Mouse (Mus musculus) heart, embryonic 12.5 days (tissue): Measurements from ENCODE around the gene S100a2. TPM values are rescaled to one million over a fixed set of nuclear protein-coding genes. Genes with fewer than 3 reads are reported as not detected.

Experiments
- ATAC-seq: fragments of 200-750 bp; cut with Nextera tagmentation; 2 replicates; pipeline ENCODE4 v1.8.0; 2017; ENCODE audit warnings: moderate TSS enrichment, moderate library complexity; ENCODE audit not compliant: insufficient number of reproducible peaks, low FRiP score
- H3K27ac ChIP-seq: fragments of 300-500 bp; sonication (generic); 2 replicates; pipeline ENCODE4 v1.5.1; 2016; ENCODE audit warnings: mild to moderate bottlenecking, moderate library complexity; ENCODE audit not compliant: poor library complexity, severe bottlenecking
- H3K27me3 ChIP-seq: fragments of 300-500 bp; sonication (generic); replicated peaks from 2 replicates; pipeline ENCODE4 v1.6.1; 2016; ENCODE audit warnings: mild to moderate bottlenecking, moderate library complexity
- H3K36me3 ChIP-seq: fragments of 300-500 bp; sonication (generic); 2 replicates; pipeline ENCODE4 v1.6.1; 2016; ENCODE audit warnings: mild to moderate bottlenecking, moderate library complexity
- H3K4me1 ChIP-seq: fragments of 300-500 bp; sonication (generic); replicated peaks from 2 replicates; pipeline ENCODE4 v1.6.1; 2016; ENCODE audit warnings: mild to moderate bottlenecking
- H3K4me2 ChIP-seq: fragments of 300-500 bp; sonication (generic); 2 replicates; pipeline ENCODE4 v1.6.1; 2016; ENCODE audit warnings: mild to moderate bottlenecking, moderate library complexity
- H3K4me3 ChIP-seq: fragments of 300-500 bp; sonication (generic); 2 replicates; pipeline ENCODE4 v1.5.1; 2016; ENCODE audit warnings: mild to moderate bottlenecking
- H3K9ac ChIP-seq: fragments of 300-500 bp; sonication (generic); 2 replicates; pipeline ENCODE4 v1.6.1; 2016; ENCODE audit warnings: mild to moderate bottlenecking, moderate library complexity
- H3K9me3 ChIP-seq: fragments of 300-500 bp; sonication (generic); replicated peaks from 2 replicates; pipeline ENCODE4 v1.6.1; 2016; ENCODE audit warnings: mild to moderate bottlenecking, moderate library complexity
- WGBS: fragments of 180-500 bp; shearing (Covaris S2); methylation state at CpG from one replicate; pipeline ENCODE4 v1.1.7; 2016; 5-methylcytosine and 5-hydroxymethylcytosine counted together
- polyA plus RNA-seq: library from polyadenylated mRNA; unstranded; fragments of >200 nt; fragmentation: Nextera tagmentation; extraction: Ambion mirVana; gene quantifications from 2 replicates; pipeline ENCODE4 v1.2.1, GENCODE M21; 2016

S100a2 gene
- not detected in 2 replicates for polyA plus RNA-seq

DNA sequence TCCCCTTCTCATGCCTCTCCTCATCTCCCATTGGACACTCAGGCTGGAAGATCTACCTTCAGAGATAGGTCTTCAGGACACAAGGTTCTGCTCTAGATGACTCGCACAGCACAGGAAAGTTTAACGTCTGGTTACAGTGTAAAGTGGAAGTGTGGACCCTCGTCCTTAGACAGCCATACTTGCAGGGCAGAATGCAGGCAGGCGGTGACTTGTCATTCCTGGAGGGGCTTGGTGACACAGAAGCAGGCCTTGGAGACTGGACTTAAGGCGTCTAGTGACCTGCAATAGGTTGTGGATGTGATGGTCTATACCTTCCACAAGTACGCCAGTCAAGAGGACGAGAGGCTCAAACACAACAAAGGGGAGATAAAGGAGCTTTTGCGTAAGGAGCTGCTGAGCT, at the start of gene S100a2:
Gene S100a2 (plus strand): TSS at position 301 of the 400 bp plus-strand sequence.
- Histone ChIP-seq H3K9ac (no peak within 1 kb of the TSS), H3K36me3 (no peaks in the 10 kb centered on the region)
- WGBS, result 76% methylated on average over 8 of the region's 8 CpGs

DNA sequence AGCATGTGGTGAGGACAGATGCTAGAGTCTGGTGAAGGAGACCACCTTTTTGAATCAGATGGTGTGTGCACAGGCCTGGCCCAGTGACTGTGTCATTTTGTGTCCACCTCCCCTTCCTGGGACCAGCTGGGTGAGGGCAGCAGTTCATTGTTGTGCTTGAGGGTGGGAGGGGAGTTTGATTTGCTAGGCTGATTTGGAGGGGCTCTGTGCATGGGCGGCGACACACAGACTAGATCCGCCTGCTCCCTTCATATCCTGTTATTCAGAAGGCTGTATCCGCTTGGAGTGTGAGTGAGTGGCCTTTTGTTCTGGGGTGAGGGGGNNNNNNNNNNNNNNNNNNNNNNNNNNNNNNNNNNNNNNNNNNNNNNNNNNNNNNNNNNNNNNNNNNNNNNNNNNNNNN, 49.1 kb upstream of the S100a2 start:
- H3K4me3 ChIP-seq, result peak overlapping the region; percentile 10; the same call in 1 of the 2 replicates
- H3K36me3 ChIP-seq, result no peaks in the 10 kb centered on the region
- H3K9ac ChIP-seq, result no peak overlapping the region
- no peaks in the 10 kb centered on the region for H3K9me3 ChIP-seq
- H3K4me1 ChIP-seq, result no peaks in the 10 kb centered on the region; the same call in 1 of the 2 replicates
- no peak overlapping the region for H3K27ac ChIP-seq
- WGBS, result 51% methylated on average over 4 of the region's 4 CpGs
- 0 out of 2 replicates have a peak, but pooled peaks have one; percentile 52 for ATAC-seq
- H3K4me2 ChIP-seq, result peak overlapping the region; percentile 35
- peaks cover 12% of the 10 kb centered on the region; the same call in 1 of the 2 replicates for H3K27me3 ChIP-seq

More for the DNA sequence above, at the start of gene S100a2:
- Histone ChIP-seq H3K27me3 (no peaks in the 10 kb centered on the region), H3K9me3 (0 out of 2 replicates have a peak, but pooled peaks cover 8% of the 10 kb centered on the region), H3K4me2 (no peak within 1 kb of the TSS), H3K4me3 (no peak within 1 kb of the TSS), H3K27ac (no peak within 1 kb of the TSS), H3K4me1 (peaks cover 14% of the 10 kb centered on the region)
- ATAC-seq, result no peak

DNA sequence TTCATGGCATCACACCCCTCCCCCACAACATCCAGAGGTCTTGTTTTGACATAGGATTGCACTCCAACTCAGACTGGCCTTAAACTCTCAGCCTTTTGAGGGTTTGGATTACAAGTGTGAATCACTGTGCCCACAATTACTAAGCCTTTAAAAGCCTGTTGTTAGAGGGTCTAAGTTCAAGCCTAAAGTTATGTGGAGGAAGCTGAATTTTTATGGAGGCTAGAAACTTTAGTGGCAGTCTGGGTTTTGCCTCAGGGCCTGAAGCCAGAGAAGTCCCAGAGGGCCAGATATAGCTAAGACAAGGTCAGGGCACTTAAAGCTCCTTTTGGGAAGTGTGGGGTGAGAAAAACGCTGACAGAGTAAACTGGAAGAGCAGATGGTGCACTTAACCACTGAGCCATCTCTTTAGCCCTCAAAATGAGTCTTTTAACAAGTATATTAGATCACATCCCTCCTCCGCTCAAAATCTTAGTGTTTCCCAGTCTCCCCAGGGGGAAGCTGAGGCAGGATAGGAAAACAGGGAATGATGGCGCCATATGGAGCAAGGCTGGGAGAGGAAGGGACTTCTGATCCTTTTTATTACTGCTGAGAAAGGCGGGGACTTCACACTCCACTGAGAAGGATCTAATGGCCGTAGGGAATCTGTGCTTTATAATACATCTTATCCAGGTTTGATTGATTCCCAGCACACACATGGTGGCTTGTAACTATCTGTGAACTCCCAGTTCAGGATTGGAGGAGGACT, 40.2 kb upstream of the S100a2 start:
- 60% methylated on average over 5 of the region's 5 CpGs for WGBS
- no peaks in the 10 kb centered on the region for H3K27me3 ChIP-seq
- no peak overlapping the region for H3K27ac ChIP-seq
- H3K4me1 ChIP-seq, result peaks cover 3% of the 10 kb centered on the region; the same call in 1 of the 2 replicates
- no peak overlapping the region for H3K9ac ChIP-seq
- H3K9me3 ChIP-seq, result no peaks in the 10 kb centered on the region
- no peak for ATAC-seq
- H3K36me3 ChIP-seq, result no peaks in the 10 kb centered on the region
- H3K4me2 ChIP-seq, result no peak overlapping the region
- H3K4me3 ChIP-seq, result no peak overlapping the region

DNA sequence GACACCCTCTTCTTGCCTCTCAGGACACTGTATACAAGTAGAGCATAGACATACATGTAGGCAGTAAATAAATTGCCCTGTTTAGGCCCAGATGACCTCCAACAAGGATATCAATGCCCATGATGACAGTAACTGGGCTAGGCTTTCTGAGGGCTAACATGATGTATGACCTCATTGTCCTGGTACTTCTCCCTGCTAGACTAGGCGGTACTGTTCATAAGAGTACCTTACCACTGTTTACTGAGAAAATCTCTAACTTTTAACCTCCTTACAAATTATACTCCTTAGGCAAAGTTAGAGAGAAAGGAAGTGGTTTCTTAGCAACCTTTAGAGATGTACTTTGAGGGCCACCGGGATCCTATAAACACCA, 39.6 kb upstream of the S100a2 start:
- 82% methylated on average over 2 of the region's 2 CpGs for WGBS
- Histone ChIP-seq H3K27ac (no peak overlapping the region), H3K36me3 (no peaks in the 10 kb centered on the region), H3K4me3 (no peak overlapping the region), H3K4me1 (peaks cover 3% of the 10 kb centered on the region; the same call in 1 of the 2 replicates), H3K9ac (no peak overlapping the region), H3K4me2 (no peak overlapping the region), H3K27me3 (no peaks in the 10 kb centered on the region), H3K9me3 (no peaks in the 10 kb centered on the region)
- ATAC-seq, result no peak

DNA sequence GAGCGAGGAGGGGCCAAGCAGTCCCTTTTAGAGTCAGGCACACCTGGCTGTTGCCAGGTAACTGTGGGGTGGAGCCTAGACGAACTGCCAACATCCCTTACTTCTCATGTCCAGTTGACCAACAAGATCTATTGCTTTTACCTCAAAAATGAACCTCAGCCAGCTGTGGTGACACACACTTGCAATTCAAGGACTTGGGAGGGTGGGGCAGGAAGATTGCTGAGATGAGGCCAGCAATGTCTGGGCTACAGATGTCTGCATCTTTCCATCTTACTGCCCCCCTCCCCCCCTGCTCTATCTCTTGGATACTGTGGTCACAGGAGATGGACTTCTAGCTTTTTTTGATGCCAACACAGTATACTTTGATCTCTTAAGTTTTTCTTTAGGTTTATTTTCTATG, 37.8 kb upstream of the S100a2 start:
- ATAC-seq, result no peak
- WGBS, result 77% methylated on average over 2 of the region's 2 CpGs
- H3K4me1 ChIP-seq, result peaks cover 3% of the 10 kb centered on the region; the same call in 1 of the 2 replicates

DNA sequence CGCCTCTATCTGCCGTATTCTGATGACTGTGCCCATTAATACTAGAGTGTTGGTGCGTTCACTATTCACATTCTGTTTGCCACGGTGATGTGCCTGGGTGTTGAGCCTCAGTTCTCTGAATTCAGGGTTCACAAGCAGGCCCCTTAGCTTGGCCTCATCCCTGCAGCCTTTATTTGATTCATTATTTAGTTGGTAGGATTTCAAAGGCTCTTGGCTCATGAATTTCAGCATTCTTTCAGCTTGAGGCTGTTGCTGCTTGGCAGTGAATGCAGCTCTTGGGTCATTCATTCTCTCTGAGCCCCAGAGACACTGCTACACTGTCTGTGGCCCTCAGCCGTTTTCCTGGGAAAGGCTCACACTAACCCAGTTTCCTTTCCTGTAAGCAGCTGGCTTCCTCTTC, 34.1 kb upstream of the S100a2 start:
- Histone ChIP-seq H3K27me3 (no peaks in the 10 kb centered on the region), H3K36me3 (no peaks in the 10 kb centered on the region), H3K27ac (no peak overlapping the region), H3K4me1 (no peaks in the 10 kb centered on the region), H3K9ac (no peak overlapping the region), H3K4me2 (no peak overlapping the region), H3K4me3 (no peak overlapping the region), H3K9me3 (0 out of 2 replicates have a peak, but pooled peaks cover 2% of the 10 kb centered on the region)
- WGBS, result 64% methylated on average over 5 of the region's 5 CpGs
- ATAC-seq, result no peak

More for the DNA sequence above, 37.8 kb upstream of the S100a2 start:
- Histone ChIP-seq H3K27me3 (no peaks in the 10 kb centered on the region), H3K27ac (no peak overlapping the region), H3K4me2 (no peak overlapping the region), H3K36me3 (no peaks in the 10 kb centered on the region), H3K9ac (no peak overlapping the region), H3K9me3 (no peaks in the 10 kb centered on the region), H3K4me3 (no peak overlapping the region)

DNA sequence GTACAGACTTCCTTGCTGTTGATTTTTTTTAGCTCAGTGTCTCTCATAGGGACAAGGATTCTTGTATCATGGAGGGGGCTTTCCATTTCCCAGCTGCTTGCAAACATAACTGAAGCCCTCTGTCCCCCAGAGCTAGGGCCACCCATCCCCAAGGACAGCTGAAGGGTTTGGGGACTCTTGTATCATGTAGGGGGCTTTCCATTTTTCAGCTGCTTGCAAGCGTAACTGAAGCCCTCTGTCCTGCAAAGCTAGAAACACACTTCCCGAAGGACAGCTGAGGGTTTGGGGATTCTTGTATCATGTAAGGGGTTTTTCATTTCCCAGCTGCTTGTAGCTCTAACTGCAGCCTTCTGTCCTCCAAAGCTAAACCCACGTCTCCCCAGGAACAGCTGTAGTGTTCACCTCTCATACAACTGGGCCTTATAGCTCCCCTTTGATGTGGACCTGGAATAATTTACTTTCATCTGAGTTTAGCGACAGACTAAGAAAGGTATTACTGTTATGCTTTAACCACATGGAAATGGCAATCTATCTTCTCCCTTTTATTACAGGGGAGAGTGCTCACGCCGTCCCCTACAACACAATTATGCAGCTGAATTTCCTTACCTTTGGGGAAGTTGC, 29.9 kb upstream of the S100a2 start, which contains the start of gene S100a3:
Gene S100a3 (plus strand): TSS at position 571 of the 621 bp plus-strand sequence.
- no peak within 1 kb of the TSS for H3K9ac ChIP-seq
- H3K27ac ChIP-seq, result no peak within 1 kb of the TSS
- no peaks in the 10 kb centered on the region for H3K27me3 ChIP-seq
- ATAC-seq, result no peak
- WGBS, result 81% methylated on average over 6 of the region's 6 CpGs
- H3K36me3 ChIP-seq, result no peaks in the 10 kb centered on the region
- 0 out of 2 replicates have a peak, but pooled peaks cover 2% of the 10 kb centered on the region for H3K9me3 ChIP-seq
- H3K4me1 ChIP-seq, result no peaks in the 10 kb centered on the region
- no peak within 1 kb of the TSS for H3K4me3 ChIP-seq
- H3K4me2 ChIP-seq, result no peak within 1 kb of the TSS

DNA sequence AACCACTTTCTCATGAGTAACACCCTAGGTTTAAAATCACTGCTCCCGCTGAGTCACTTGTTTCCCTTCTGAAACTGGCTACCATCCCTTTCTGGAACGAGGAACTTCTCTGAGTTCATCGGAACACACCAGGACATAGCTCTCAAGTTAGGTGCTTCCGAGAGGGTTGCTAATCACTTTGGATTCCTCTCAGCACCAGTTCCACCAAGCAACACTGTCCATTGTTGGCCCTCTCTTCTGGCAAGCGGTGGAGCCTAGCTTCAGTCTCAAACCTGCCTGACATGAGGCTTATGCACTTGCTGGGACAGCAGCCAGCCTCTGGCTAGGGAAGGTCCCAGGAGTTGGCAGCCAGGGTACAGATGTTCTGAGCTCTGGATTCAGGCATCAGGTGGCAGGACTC, 15.4 kb upstream of the S100a2 start:
- Histone ChIP-seq H3K4me3 (no peak overlapping the region), H3K27me3 (no peaks in the 10 kb centered on the region), H3K9ac (no peak overlapping the region), H3K9me3 (no peaks in the 10 kb centered on the region), H3K4me2 (no peak overlapping the region), H3K27ac (no peak overlapping the region), H3K4me1 (no peaks in the 10 kb centered on the region), H3K36me3 (no peaks in the 10 kb centered on the region)
- WGBS, result 66% methylated on average over 5 of the region's 5 CpGs
- ATAC-seq, result no peak

DNA sequence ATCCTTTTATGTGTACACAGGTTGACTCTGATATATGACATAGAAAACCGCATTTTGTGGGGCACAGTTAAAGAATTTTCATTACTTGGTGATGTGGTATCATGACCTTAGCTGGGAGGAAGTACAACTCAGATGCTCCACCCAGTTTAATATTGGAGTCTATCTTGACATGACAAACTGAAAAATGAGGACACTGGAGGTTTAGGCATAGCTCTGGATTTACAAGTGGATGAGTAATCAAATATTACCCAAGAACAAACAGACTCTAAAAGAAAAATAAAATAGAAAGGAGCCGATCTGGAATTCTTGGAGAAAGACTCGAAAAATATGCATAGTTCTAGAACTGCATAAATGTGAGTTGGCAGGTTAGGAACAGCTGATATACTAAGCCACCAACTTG, 14.7 kb upstream of the S100a2 start:
- no peak overlapping the region for H3K4me2 ChIP-seq
- 77% methylated on average over 3 of the region's 3 CpGs for WGBS
- no peak overlapping the region for H3K9ac ChIP-seq
- H3K4me1 ChIP-seq, result no peaks in the 10 kb centered on the region
- H3K4me3 ChIP-seq, result no peak overlapping the region
- H3K36me3 ChIP-seq, result no peaks in the 10 kb centered on the region
- H3K27ac ChIP-seq, result no peak overlapping the region
- ATAC-seq, result no peak
- H3K9me3 ChIP-seq, result no peaks in the 10 kb centered on the region
- no peaks in the 10 kb centered on the region for H3K27me3 ChIP-seq

DNA sequence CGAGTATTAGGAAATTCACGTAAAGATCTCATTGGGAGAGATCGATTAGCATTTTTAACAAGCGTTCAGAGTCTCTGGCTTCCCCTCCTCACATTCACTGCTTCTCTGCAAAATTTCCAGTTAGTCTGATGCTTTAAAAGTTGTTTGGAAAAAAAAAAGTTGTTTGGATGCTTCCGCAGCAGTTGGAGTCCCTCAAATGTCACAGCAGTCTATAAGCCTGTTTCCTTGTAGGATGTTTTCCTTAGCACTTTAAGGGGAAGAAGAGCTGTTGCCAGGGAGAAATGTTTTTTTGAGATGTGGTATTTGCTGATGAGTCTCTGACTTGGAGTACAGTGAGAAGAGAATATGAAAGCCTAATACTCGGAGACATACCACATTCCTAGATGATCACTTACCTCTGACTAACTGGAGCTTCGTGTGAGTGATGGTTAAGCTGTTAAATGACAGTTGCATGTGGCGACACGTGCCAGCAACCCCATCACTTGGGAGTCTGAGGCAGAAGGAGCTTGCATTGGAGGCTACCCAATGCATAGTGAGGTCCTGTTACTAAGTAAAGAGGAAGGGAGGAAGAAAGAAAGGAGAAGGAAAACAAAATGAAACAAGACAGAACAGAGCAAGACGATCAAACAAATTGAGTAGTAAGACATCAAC, 13.6 kb upstream of the S100a2 start:
- Histone ChIP-seq H3K4me3 (no peak overlapping the region), H3K27ac (no peak overlapping the region), H3K27me3 (no peaks in the 10 kb centered on the region), H3K9me3 (no peaks in the 10 kb centered on the region), H3K9ac (no peak overlapping the region), H3K4me2 (no peak overlapping the region), H3K4me1 (no peaks in the 10 kb centered on the region), H3K36me3 (no peaks in the 10 kb centered on the region)
- ATAC-seq, result no peak
- WGBS, result 66% methylated on average over 10 of the region's 10 CpGs

DNA sequence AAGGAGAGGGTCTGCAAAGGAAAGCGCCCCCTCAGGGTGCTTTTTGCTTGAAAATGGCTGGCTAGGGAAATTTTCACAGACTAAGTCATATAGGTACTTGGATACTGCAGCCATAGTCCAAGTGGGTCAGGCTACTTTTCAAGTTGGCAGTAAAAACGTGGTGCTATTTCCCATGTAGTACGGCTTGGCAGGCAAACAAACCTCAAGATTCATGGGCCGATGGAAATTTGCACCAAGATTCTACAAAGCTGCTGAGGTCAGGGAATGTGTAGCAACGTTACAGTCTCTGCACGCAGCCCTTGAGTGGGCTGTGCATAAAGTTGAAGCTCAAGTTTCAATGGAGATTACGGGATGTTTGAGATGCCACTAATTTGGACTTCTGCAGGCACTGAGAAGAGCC, 10.6 kb upstream of the S100a2 start:
- no peak for ATAC-seq
- no peaks in the 10 kb centered on the region for H3K27me3 ChIP-seq
- WGBS, result 56% methylated on average over 7 of the region's 7 CpGs
- no peak overlapping the region for H3K27ac ChIP-seq
- H3K4me3 ChIP-seq, result no peak overlapping the region
- H3K4me2 ChIP-seq, result no peak overlapping the region
- no peaks in the 10 kb centered on the region for H3K36me3 ChIP-seq
- no peak overlapping the region for H3K9ac ChIP-seq
- H3K9me3 ChIP-seq, result no peaks in the 10 kb centered on the region
- H3K4me1 ChIP-seq, result peaks cover 12% of the 10 kb centered on the region
